Mouse (Mus musculus): ENCODE measurements around the gene Synpr. TPM values are rescaled to one million over a fixed set of nuclear protein-coding genes. Genes with fewer than 3 reads are reported as not detected.

Gene Synpr
- polyA plus RNA-seq, 1 experiment from 2014 or later = 5.7 TPM

GRCm38 (mm10) chr14:13368309-13368708 is 83.7 kb downstream of the Synpr start:
- H3K4me2 ChIP-seq (ENCODE audit: low read depth, low read length) = no peak overlapping the region
- no peak overlapping the region for H3K4me3 ChIP-seq (replicated peaks; ENCODE audit: low read length)
- no peak overlapping the region for H3K9ac ChIP-seq (ENCODE audit: low read length)
- H3K27me3 ChIP-seq (ENCODE audit: control insufficient read depth, insufficient read depth, low read length) = no peaks in the 10 kb centered on the region
- 79% methylated on average over 3 of the region's 3 CpGs for WGBS
- H3K27ac ChIP-seq (ENCODE audit: low read length) = no peak overlapping the region
- H3K9me3 ChIP-seq (replicated peaks; ENCODE audit: control insufficient read depth, low read length) = no peaks in the 10 kb centered on the region
- no peaks in the 10 kb centered on the region for H3K4me1 ChIP-seq (ENCODE audit: control insufficient read depth, insufficient read depth, low read length)
- H3K36me3 ChIP-seq (ENCODE audit: control insufficient read depth, insufficient read depth, low read length) = no peaks in the 10 kb centered on the region
- no peak for ATAC-seq (ENCODE audit: insufficient read depth, low FRiP score)

GRCm38 (mm10) chr14:13389081-13389480 is 104.5 kb downstream of the Synpr start:
- H3K9ac ChIP-seq (ENCODE audit: low read length) = no peak overlapping the region
- ATAC-seq (ENCODE audit: insufficient read depth, low FRiP score) = no peak
- H3K27me3 ChIP-seq (ENCODE audit: control insufficient read depth, insufficient read depth, low read length) = no peaks in the 10 kb centered on the region
- H3K27ac ChIP-seq (ENCODE audit: low read length) = no peak overlapping the region
- H3K4me3 ChIP-seq (replicated peaks; ENCODE audit: low read length) = no peak overlapping the region
- 74% methylated on average over 7 of the region's 7 CpGs for WGBS
- no peak overlapping the region for H3K4me2 ChIP-seq (ENCODE audit: low read depth, low read length)
- H3K4me1 ChIP-seq (ENCODE audit: control insufficient read depth, insufficient read depth, low read length) = no peaks in the 10 kb centered on the region
- no peaks in the 10 kb centered on the region for H3K9me3 ChIP-seq (replicated peaks; ENCODE audit: control insufficient read depth, low read length)
- H3K36me3 ChIP-seq (ENCODE audit: control insufficient read depth, insufficient read depth, low read length) = no peaks in the 10 kb centered on the region

GRCm38 (mm10) chr14:13389954-13390353 is 105.4 kb downstream of the Synpr start:
- ATAC-seq (ENCODE audit: insufficient read depth, low FRiP score) = no peak
- Histone ChIP-seq H3K9me3 (replicated peaks; ENCODE audit: control insufficient read depth, low read length) (no peaks in the 10 kb centered on the region), H3K4me3 (replicated peaks; ENCODE audit: low read length) (no peak overlapping the region), H3K4me1 (ENCODE audit: control insufficient read depth, insufficient read depth, low read length) (no peaks in the 10 kb centered on the region), H3K4me2 (ENCODE audit: low read depth, low read length) (no peak overlapping the region), H3K27me3 (ENCODE audit: control insufficient read depth, insufficient read depth, low read length) (no peaks in the 10 kb centered on the region), H3K9ac (ENCODE audit: low read length) (no peak overlapping the region), H3K36me3 (ENCODE audit: control insufficient read depth, insufficient read depth, low read length) (no peaks in the 10 kb centered on the region), H3K27ac (ENCODE audit: low read length) (no peak overlapping the region)
- 78% methylated on average over 5 of the region's 5 CpGs for WGBS

- no peaks in the 10 kb centered on the region for H3K36me3 ChIP-seq (ENCODE audit: control insufficient read depth, insufficient read depth, low read length)
- no peak overlapping the region for H3K4me2 ChIP-seq (ENCODE audit: low read depth, low read length)
- no peak for ATAC-seq (ENCODE audit: insufficient read depth, low FRiP score)
- 41% methylated on average over 6 of the region's 6 CpGs for WGBS
- no peak overlapping the region for H3K27ac ChIP-seq (ENCODE audit: low read length)
- H3K4me1 ChIP-seq (ENCODE audit: control insufficient read depth, insufficient read depth, low read length) = no peaks in the 10 kb centered on the region
- H3K27me3 ChIP-seq (ENCODE audit: control insufficient read depth, insufficient read depth, low read length) = no peaks in the 10 kb centered on the region
- no peak overlapping the region for H3K4me3 ChIP-seq (replicated peaks; ENCODE audit: low read length)
- H3K9me3 ChIP-seq (replicated peaks; ENCODE audit: control insufficient read depth, low read length) = no peaks in the 10 kb centered on the region
- H3K9ac ChIP-seq (ENCODE audit: low read length) = no peak overlapping the region
Measured at GRCm38 (mm10) chr14:13399226-13400020, 114.8 kb downstream of the Synpr start.

GRCm38 (mm10) chr14:13411636-13412035 is 127.1 kb downstream of the Synpr start:
- H3K27me3 ChIP-seq (ENCODE audit: control insufficient read depth, insufficient read depth, low read length) = no peaks in the 10 kb centered on the region
- WGBS = 69% methylated on average over 1 of the region's 1 CpGs
- ATAC-seq (ENCODE audit: insufficient read depth, low FRiP score) = no peak
- H3K4me2 ChIP-seq (ENCODE audit: low read depth, low read length) = no peak overlapping the region
- H3K9ac ChIP-seq (ENCODE audit: low read length) = no peak overlapping the region
- no peak overlapping the region for H3K4me3 ChIP-seq (replicated peaks; ENCODE audit: low read length)
- H3K9me3 ChIP-seq (replicated peaks; ENCODE audit: control insufficient read depth, low read length) = no peaks in the 10 kb centered on the region
- H3K27ac ChIP-seq (ENCODE audit: low read length) = no peak overlapping the region
- no peaks in the 10 kb centered on the region for H3K4me1 ChIP-seq (ENCODE audit: control insufficient read depth, insufficient read depth, low read length)
- H3K36me3 ChIP-seq (ENCODE audit: control insufficient read depth, insufficient read depth, low read length) = no peaks in the 10 kb centered on the region

GRCm38 (mm10) chr14:13440723-13441122 is 156.1 kb downstream of the Synpr start:
- no peaks in the 10 kb centered on the region for H3K27me3 ChIP-seq (ENCODE audit: control insufficient read depth, insufficient read depth, low read length)
- no peak for ATAC-seq (ENCODE audit: insufficient read depth, low FRiP score)
- WGBS = 77% methylated on average over 6 of the region's 6 CpGs
- H3K9ac ChIP-seq (ENCODE audit: low read length) = no peak overlapping the region
- no peak overlapping the region for H3K4me3 ChIP-seq (replicated peaks; ENCODE audit: low read length)
- no peak overlapping the region for H3K4me2 ChIP-seq (ENCODE audit: low read depth, low read length)
- no peaks in the 10 kb centered on the region for H3K9me3 ChIP-seq (replicated peaks; ENCODE audit: control insufficient read depth, low read length)
- H3K27ac ChIP-seq (ENCODE audit: low read length) = no peak overlapping the region
- no peaks in the 10 kb centered on the region for H3K36me3 ChIP-seq (ENCODE audit: control insufficient read depth, insufficient read depth, low read length)
- H3K4me1 ChIP-seq (ENCODE audit: control insufficient read depth, insufficient read depth, low read length) = no peaks in the 10 kb centered on the region

GRCm38 (mm10) chr14:13444908-13445307 is 160.3 kb downstream of the Synpr start:
- H3K27ac ChIP-seq (ENCODE audit: low read length) = no peak overlapping the region
- H3K4me2 ChIP-seq (ENCODE audit: low read depth, low read length) = no peak overlapping the region
- H3K4me1 ChIP-seq (ENCODE audit: control insufficient read depth, insufficient read depth, low read length) = no peaks in the 10 kb centered on the region
- no peaks in the 10 kb centered on the region for H3K36me3 ChIP-seq (ENCODE audit: control insufficient read depth, insufficient read depth, low read length)
- H3K4me3 ChIP-seq (replicated peaks; ENCODE audit: low read length) = no peak overlapping the region
- ATAC-seq (ENCODE audit: insufficient read depth, low FRiP score) = no peak
- no peaks in the 10 kb centered on the region for H3K9me3 ChIP-seq (replicated peaks; ENCODE audit: control insufficient read depth, low read length)
- 16% methylated on average over 2 of the region's 2 CpGs for WGBS
- no peak overlapping the region for H3K9ac ChIP-seq (ENCODE audit: low read length)
- H3K27me3 ChIP-seq (ENCODE audit: control insufficient read depth, insufficient read depth, low read length) = no peaks in the 10 kb centered on the region

- no peak overlapping the region for H3K27ac ChIP-seq (ENCODE audit: low read length)
- no peaks in the 10 kb centered on the region for H3K9me3 ChIP-seq (replicated peaks; ENCODE audit: control insufficient read depth, low read length)
- no peaks in the 10 kb centered on the region for H3K27me3 ChIP-seq (ENCODE audit: control insufficient read depth, insufficient read depth, low read length)
- no peak overlapping the region for H3K9ac ChIP-seq (ENCODE audit: low read length)
- no peak overlapping the region for H3K4me3 ChIP-seq (replicated peaks; ENCODE audit: low read length)
- no peak for ATAC-seq (ENCODE audit: insufficient read depth, low FRiP score)
- no peaks in the 10 kb centered on the region for H3K4me1 ChIP-seq (ENCODE audit: control insufficient read depth, insufficient read depth, low read length)
- H3K36me3 ChIP-seq (ENCODE audit: control insufficient read depth, insufficient read depth, low read length) = no peaks in the 10 kb centered on the region
- 34% methylated on average over 3 of the region's 3 CpGs for WGBS
- H3K4me2 ChIP-seq (ENCODE audit: low read depth, low read length) = no peak overlapping the region
Measured at GRCm38 (mm10) chr14:13453461-13454204, 169.1 kb downstream of the Synpr start.

GRCm38 (mm10) chr14:13454991-13455390 is 170.4 kb downstream of the Synpr start:
- no peaks in the 10 kb centered on the region for H3K9me3 ChIP-seq (replicated peaks; ENCODE audit: control insufficient read depth, low read length)
- no peak for ATAC-seq (ENCODE audit: insufficient read depth, low FRiP score)
- H3K27me3 ChIP-seq (ENCODE audit: control insufficient read depth, insufficient read depth, low read length) = no peaks in the 10 kb centered on the region
- H3K4me1 ChIP-seq (ENCODE audit: control insufficient read depth, insufficient read depth, low read length) = no peaks in the 10 kb centered on the region
- H3K27ac ChIP-seq (ENCODE audit: low read length) = no peak overlapping the region
- no peak overlapping the region for H3K4me3 ChIP-seq (replicated peaks; ENCODE audit: low read length)
- H3K9ac ChIP-seq (ENCODE audit: low read length) = no peak overlapping the region
- H3K36me3 ChIP-seq (ENCODE audit: control insufficient read depth, insufficient read depth, low read length) = no peaks in the 10 kb centered on the region
- H3K4me2 ChIP-seq (ENCODE audit: low read depth, low read length) = no peak overlapping the region

All from stomach, embryonic 16.5 days (tissue).